Comparison of ENCODE assay signal across 15 mouse cellular contexts in genomic region chr10:122562542-122562941, GRCm38 (mm10).
"Had no signal": no experiment of that assay in that cellular context is flagged by ENCODE, and none has a peak within 500 bp of the region (broad histone marks: within the 10 kb centered on the region; RNA-seq: fewer than 3 reads in every experiment).

No protein-coding gene starts in this region.

- ATAC-seq: intestine, postnatal 0 days had no signal

- H3K4me3 ChIP-seq: limb, embryonic 13.5 days; lung, embryonic 15.5 days; megakaryocyte, embryonic 14.5 days; midbrain, embryonic 12.5 days; myocyte; neural tube, embryonic 15.5 days had no signal

- H3K4me2 ChIP-seq: limb, embryonic 13.5 days; lung, embryonic 15.5 days; midbrain, embryonic 12.5 days; neural tube, embryonic 15.5 days had no signal

- H3K27me3 ChIP-seq: limb, embryonic 13.5 days; lung, embryonic 15.5 days; megakaryocyte, embryonic 14.5 days; midbrain, embryonic 12.5 days; neural tube, embryonic 15.5 days had no signal

- H3K36me3 ChIP-seq: limb, embryonic 13.5 days; lung, embryonic 15.5 days; midbrain, embryonic 12.5 days; neural tube, embryonic 15.5 days had no signal

- H3K9ac ChIP-seq: limb, embryonic 13.5 days; liver, embryonic 14.5 days; lung, embryonic 15.5 days; midbrain, embryonic 12.5 days; neural tube, embryonic 15.5 days had no signal

- H3K27ac ChIP-seq: limb, embryonic 13.5 days; liver, embryonic 14.5 days; lung, embryonic 15.5 days; midbrain, embryonic 12.5 days; neural tube, embryonic 15.5 days; stomach, postnatal 0 days had no signal

- DNase-seq: kidney, adult 8-10 months; kidney, postnatal 25 days; layer of hippocampus, adult 9-11 months; left cerebral cortex, postnatal 4 days; right cerebral cortex, adult 18-20 months; right cerebral cortex, postnatal 25 days had no signal

- H3K9me3 ChIP-seq: limb, embryonic 13.5 days; lung, embryonic 15.5 days; megakaryocyte, embryonic 14.5 days; midbrain, embryonic 12.5 days; neural tube, embryonic 15.5 days had no signal

- H3K4me1 ChIP-seq: lung, embryonic 15.5 days; megakaryocyte, embryonic 14.5 days; midbrain, embryonic 12.5 days had no signal
